Mouse (Mus musculus): ENCODE data around the gene Gm28230. TPM values are rescaled to one million over a fixed set of nuclear protein-coding genes. Genes with fewer than 3 reads are reported as not detected.

Gene Gm28230
- total RNA-seq (2014; rRNA removed; ENCODE audit: low replicate concordance) (1.6 TPM in 1 of 2 replicates, not detected in the other), polyA plus RNA-seq (2015; fragmentation: Nextera tagmentation; extraction: Ambion mirVana) (not detected in 2 replicates)

DNA sequence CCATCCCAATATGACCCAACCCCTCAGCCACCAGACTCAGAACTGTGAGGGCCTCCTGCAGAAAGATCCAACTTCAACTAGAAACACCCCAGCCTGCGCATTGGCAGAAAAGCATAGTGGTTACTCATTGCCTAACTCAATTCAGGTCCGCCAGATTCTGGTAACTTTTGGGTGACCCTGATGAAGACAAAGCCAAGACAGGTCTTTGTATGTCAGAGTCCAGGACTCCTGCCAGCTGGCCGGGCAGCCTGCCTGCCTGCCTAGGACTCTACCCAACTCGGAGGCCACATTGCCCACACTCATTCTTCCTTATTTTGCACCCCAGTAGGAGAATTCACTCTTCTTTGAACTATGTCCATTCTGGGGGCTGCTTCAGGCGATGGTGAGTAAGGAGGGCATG is at the start of gene Gm28230:
TSS of gene Gm28230 (plus strand) at position 178 of the 400 bp plus-strand sequence.
- DNase-seq (ENCODE audit: low spot score) (no peak), ATAC-seq (ENCODE audit: insufficient read depth, low read depth) (no peak)
- TF ChIP-seq EP300 (IDR thresholded peaks at IDR 0.05; ENCODE audit: low read depth) (no peak), CTCF (IDR thresholded peaks at IDR 0.05; ENCODE audit: low read depth) (no peak)
- Histone ChIP-seq H3K36me3 (replicated peaks; ENCODE audit: control insufficient read depth, insufficient read depth, low read length) (no peaks in the 10 kb centered on the region), H3K4me3 (ENCODE audit: low read depth, low read length) (peak within 1 kb of the TSS; percentile 21), H3K4me1 (ENCODE audit: control insufficient read depth, insufficient read depth) (no peaks in the 10 kb centered on the region), H3K27ac (ENCODE audit: low read depth) (no peak within 1 kb of the TSS), H3K9ac (replicated peaks; ENCODE audit: low read depth, low read length) (no peak within 1 kb of the TSS), H3K4me2 (ENCODE audit: low read depth, low read length) (peak within 1 kb of the TSS; percentile 50), H3K9me3 (replicated peaks; ENCODE audit: control insufficient read depth, low read length) (no peaks in the 10 kb centered on the region), H3K27me3 (ENCODE audit: control insufficient read depth, insufficient read depth, low read length) (peaks cover 99% of the 10 kb centered on the region)
- 8% methylated on average over 5 of the region's 5 CpGs for WGBS

DNA sequence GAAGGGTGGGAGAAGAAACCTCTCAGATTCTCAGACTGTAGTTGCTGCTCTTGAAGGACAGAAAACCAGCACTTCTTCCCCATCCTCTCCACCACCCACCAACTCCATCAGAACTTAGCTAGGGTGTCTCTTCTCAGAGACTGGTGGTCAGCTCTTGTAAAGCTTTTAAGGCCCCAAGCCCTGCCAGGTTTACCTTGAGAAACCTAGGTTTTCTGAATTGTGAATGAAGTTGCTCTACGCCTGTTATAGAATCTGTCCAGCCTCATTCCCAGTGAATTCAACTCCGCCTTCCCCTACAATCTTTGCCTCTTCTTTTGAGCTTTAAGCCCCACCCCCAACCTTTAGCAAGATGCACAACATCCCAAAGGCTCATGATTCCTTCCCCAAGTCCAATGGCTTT is 49.4 kb upstream of the Gm28230 start:
- no peak for ATAC-seq (ENCODE audit: insufficient read depth, low read depth)
- H3K4me1 ChIP-seq (ENCODE audit: control insufficient read depth, insufficient read depth) = peaks cover 8% of the 10 kb centered on the region; the same call in 1 of the 2 replicates

GRCm38 (mm10) chr2:74678891-74679595 is 47.5 kb upstream of the Gm28230 start, which contains the start of gene Hoxd11:
Gene Hoxd11, plus strand, starts transcription at chr2:74679557.
- TF ChIP-seq EP300 (IDR thresholded peaks at IDR 0.05; ENCODE audit: low read depth) (no peak), CTCF (IDR thresholded peaks at IDR 0.05; ENCODE audit: low read depth) (no peak)
- Histone ChIP-seq H3K9ac (replicated peaks; ENCODE audit: low read depth, low read length) (no peak within 1 kb of the TSS), H3K27me3 (ENCODE audit: control insufficient read depth, insufficient read depth, low read length) (peaks cover 100% of the 10 kb centered on the region), H3K4me1 (ENCODE audit: control insufficient read depth, insufficient read depth) (peaks cover 9% of the 10 kb centered on the region; the same call in 1 of the 2 replicates), H3K4me3 (ENCODE audit: low read depth, low read length) (peak within 1 kb of the TSS; percentile 12; the same call in 1 of the 2 replicates), H3K9me3 (replicated peaks; ENCODE audit: control insufficient read depth, low read length) (no peaks in the 10 kb centered on the region), H3K27ac (ENCODE audit: low read depth) (no peak within 1 kb of the TSS), H3K36me3 (replicated peaks; ENCODE audit: control insufficient read depth, insufficient read depth, low read length) (no peaks in the 10 kb centered on the region), H3K4me2 (ENCODE audit: low read depth, low read length) (no peak within 1 kb of the TSS)
- DNase-seq (ENCODE audit: low spot score) (no peak), ATAC-seq (ENCODE audit: insufficient read depth, low read depth) (no peak)
- WGBS = 2% methylated on average over 15 of the region's 15 CpGs

More for the DNA sequence above, 49.4 kb upstream of the Gm28230 start:
- TF ChIP-seq CTCF (IDR thresholded peaks at IDR 0.05; ENCODE audit: low read depth) = no peak
- no peak for TF ChIP-seq EP300 (IDR thresholded peaks at IDR 0.05; ENCODE audit: low read depth)
- Histone ChIP-seq H3K4me3 (ENCODE audit: low read depth, low read length) (no peak overlapping the region), H3K9me3 (replicated peaks; ENCODE audit: control insufficient read depth, low read length) (no peaks in the 10 kb centered on the region), H3K27ac (ENCODE audit: low read depth) (no peak overlapping the region), H3K9ac (replicated peaks; ENCODE audit: low read depth, low read length) (no peak overlapping the region), H3K4me2 (ENCODE audit: low read depth, low read length) (no peak overlapping the region), H3K36me3 (replicated peaks; ENCODE audit: control insufficient read depth, insufficient read depth, low read length) (no peaks in the 10 kb centered on the region), H3K27me3 (ENCODE audit: control insufficient read depth, insufficient read depth, low read length) (peaks cover 100% of the 10 kb centered on the region)
- 23% methylated on average over 2 of the region's 2 CpGs for WGBS
- DNase-seq (ENCODE audit: low spot score) = no peak

DNA sequence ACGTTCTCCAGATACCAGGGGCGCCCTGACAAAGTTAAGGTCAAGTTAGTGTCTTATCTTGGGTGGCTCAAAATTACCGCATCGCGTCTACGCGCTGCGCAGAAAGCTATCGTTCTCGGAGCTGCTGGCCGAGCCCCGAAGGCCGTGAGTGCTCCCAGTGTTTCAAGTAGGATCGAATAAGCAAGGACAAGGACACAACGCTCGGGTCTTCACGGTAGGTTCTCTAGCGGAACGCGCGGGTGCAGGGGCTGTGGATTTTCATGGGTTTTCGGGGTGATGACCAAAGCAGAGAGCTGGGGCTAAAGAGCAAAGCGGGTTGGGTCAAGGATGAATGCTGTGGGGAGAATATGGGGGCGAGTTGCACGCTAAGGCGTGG is 46.9 kb upstream of the Gm28230 start:
- Histone ChIP-seq H3K4me3 (ENCODE audit: low read depth, low read length) (peak overlapping the region; percentile 12; the same call in 1 of the 2 replicates), H3K4me1 (ENCODE audit: control insufficient read depth, insufficient read depth) (peaks cover 9% of the 10 kb centered on the region; the same call in 1 of the 2 replicates)
- 2% methylated on average over 26 of the region's 26 CpGs for WGBS

GRCm38 (mm10) chr2:74679980-74680379 is 46.5 kb upstream of the Gm28230 start:
- Histone ChIP-seq H3K36me3 (replicated peaks; ENCODE audit: control insufficient read depth, insufficient read depth, low read length) (no peaks in the 10 kb centered on the region), H3K9ac (replicated peaks; ENCODE audit: low read depth, low read length) (no peak overlapping the region), H3K9me3 (replicated peaks; ENCODE audit: control insufficient read depth, low read length) (no peaks in the 10 kb centered on the region), H3K27me3 (ENCODE audit: control insufficient read depth, insufficient read depth, low read length) (peaks cover 100% of the 10 kb centered on the region), H3K4me3 (ENCODE audit: low read depth, low read length) (peak overlapping the region; percentile 12; the same call in 1 of the 2 replicates), H3K27ac (ENCODE audit: low read depth) (no peak overlapping the region), H3K4me1 (ENCODE audit: control insufficient read depth, insufficient read depth) (peaks cover 9% of the 10 kb centered on the region; the same call in 1 of the 2 replicates), H3K4me2 (ENCODE audit: low read depth, low read length) (no peak overlapping the region)
- no peak for ATAC-seq (ENCODE audit: insufficient read depth, low read depth)
- no peak for DNase-seq (ENCODE audit: low spot score)
- WGBS = under 1% methylated on average over 23 of the region's 23 CpGs
- no peak for TF ChIP-seq CTCF (IDR thresholded peaks at IDR 0.05; ENCODE audit: low read depth)
- no peak for TF ChIP-seq EP300 (IDR thresholded peaks at IDR 0.05; ENCODE audit: low read depth)

More for the DNA sequence above, 46.9 kb upstream of the Gm28230 start:
- Histone ChIP-seq H3K4me2 (ENCODE audit: low read depth, low read length) (no peak overlapping the region), H3K27ac (ENCODE audit: low read depth) (no peak overlapping the region), H3K9ac (replicated peaks; ENCODE audit: low read depth, low read length) (no peak overlapping the region), H3K36me3 (replicated peaks; ENCODE audit: control insufficient read depth, insufficient read depth, low read length) (no peaks in the 10 kb centered on the region), H3K9me3 (replicated peaks; ENCODE audit: control insufficient read depth, low read length) (no peaks in the 10 kb centered on the region), H3K27me3 (ENCODE audit: control insufficient read depth, insufficient read depth, low read length) (peaks cover 100% of the 10 kb centered on the region)
- TF ChIP-seq EP300 (IDR thresholded peaks at IDR 0.05; ENCODE audit: low read depth) (no peak), CTCF (IDR thresholded peaks at IDR 0.05; ENCODE audit: low read depth) (no peak)
- ATAC-seq (ENCODE audit: insufficient read depth, low read depth) = no peak
- no peak for DNase-seq (ENCODE audit: low spot score)
